Mouse (Mus musculus) limb, embryonic 12.5 days (tissue): ENCODE measurements around the gene Sec16b. TPM values are rescaled to one million over a fixed set of nuclear protein-coding genes. Genes with fewer than 3 reads are reported as not detected.

ENCODE experiments used
- ATAC-seq: fragments of 200-750 bp; cut with Nextera tagmentation; 2 replicates; pipeline ENCODE4 v1.8.0; 2017; ENCODE audit warnings: low read depth, moderate TSS enrichment; ENCODE audit not compliant: insufficient number of reproducible peaks, insufficient read depth, low FRiP score, low TSS enrichment
- H3K27ac ChIP-seq: fragments of 300-500 bp; sonication (generic); 2 replicates; pipeline ENCODE4 v1.5.1; 2016; ENCODE audit warnings: mild to moderate bottlenecking, moderate library complexity
- H3K27me3 ChIP-seq: fragments of 300-500 bp; sonication (generic); 2 replicates; pipeline ENCODE4 v1.6.1; 2016; ENCODE audit warnings: mild to moderate bottlenecking, moderate library complexity
- H3K36me3 ChIP-seq: fragments of 300-500 bp; sonication (generic); 2 replicates; pipeline ENCODE4 v1.6.1; 2016; ENCODE audit warnings: mild to moderate bottlenecking, moderate library complexity
- H3K4me1 ChIP-seq: fragments of 300-500 bp; sonication (generic); replicated peaks from 2 replicates; pipeline ENCODE4 v1.6.1; 2016
- H3K4me2 ChIP-seq: fragments of 300-500 bp; sonication (generic); 2 replicates; pipeline ENCODE4 v1.6.1; 2016; ENCODE audit warnings: mild to moderate bottlenecking, moderate library complexity
- H3K4me3 ChIP-seq: fragments of 300-500 bp; sonication (generic); replicated peaks from 2 replicates; pipeline ENCODE4 v1.5.1; 2016; ENCODE audit warnings: mild to moderate bottlenecking
- H3K9ac ChIP-seq: fragments of 300-500 bp; sonication (generic); replicated peaks from 2 replicates; pipeline ENCODE4 v1.6.1; 2016; ENCODE audit warnings: mild to moderate bottlenecking, moderate library complexity
- H3K9me3 ChIP-seq: fragments of 300-500 bp; sonication (generic); 2 replicates; pipeline ENCODE4 v1.6.1; 2016; ENCODE audit warnings: mild to moderate bottlenecking, moderate library complexity
- WGBS: fragments of 180-500 bp; shearing (Covaris S2); methylation state at CpG from one replicate; pipeline ENCODE4 v1.1.7; 2016; 5-methylcytosine and 5-hydroxymethylcytosine counted together
- polyA plus RNA-seq: library from polyadenylated mRNA; unstranded; fragments of >200 nt; fragmentation: Nextera tagmentation; extraction: Ambion mirVana; gene quantifications from 2 replicates; pipeline ENCODE4 v1.2.1, GENCODE M21; 2016

Sec16b gene
- polyA plus RNA-seq = 1.9 and 2.2 TPM in 2 replicates

DNA sequence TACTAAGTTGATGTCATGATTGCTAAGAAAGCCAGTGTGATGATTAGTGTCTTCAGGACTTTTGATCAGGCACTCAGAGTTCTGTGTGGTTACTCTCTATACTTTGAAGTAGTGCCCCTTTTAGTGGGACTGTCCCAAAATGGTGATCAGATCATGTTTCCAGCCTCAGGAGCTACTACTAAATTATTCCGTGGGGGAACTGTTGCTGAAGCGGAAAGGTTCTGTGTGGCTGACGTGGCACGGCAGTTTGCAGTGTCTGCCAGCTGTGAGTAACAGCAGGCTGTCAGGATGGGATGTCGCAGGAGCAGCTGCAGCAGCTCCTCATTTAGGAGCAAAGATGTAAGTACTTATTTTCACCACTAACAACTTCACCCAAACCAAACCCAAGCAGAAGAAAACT is at the start of gene Sec16b:
Gene Sec16b (plus strand): TSS at position 207 of the 400 bp plus-strand sequence.
- Histone ChIP-seq H3K27me3 (no peaks in the 10 kb centered on the region), H3K4me2 (peak within 1 kb of the TSS; percentile 24), H3K9me3 (no peaks in the 10 kb centered on the region), H3K4me3 (no peak within 1 kb of the TSS), H3K36me3 (no peaks in the 10 kb centered on the region), H3K27ac (no peak within 1 kb of the TSS), H3K4me1 (peaks cover 8% of the 10 kb centered on the region), H3K9ac (no peak within 1 kb of the TSS)
- ATAC-seq = no peak
- 10% methylated on average over 5 of the region's 5 CpGs for WGBS

DNA sequence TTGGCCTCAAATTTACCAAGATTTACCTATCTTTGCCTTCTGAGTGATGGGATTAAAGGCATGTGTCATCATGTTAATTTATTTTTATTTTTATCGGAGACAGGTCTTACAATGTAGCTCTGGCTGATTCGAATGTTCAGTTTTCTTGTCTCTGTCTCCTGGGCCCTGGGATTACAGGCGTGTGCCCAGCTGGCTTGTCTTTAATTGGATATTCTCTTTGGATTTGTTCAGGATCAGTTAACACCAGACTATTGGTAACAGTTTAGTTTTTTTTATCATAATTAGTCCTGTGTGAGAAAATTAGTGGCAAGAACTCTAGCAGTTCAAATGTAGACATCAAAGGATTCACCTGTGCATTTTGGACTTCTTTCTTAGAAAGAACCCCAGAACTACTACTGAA is 48.7 kb upstream of the Sec16b start:
- WGBS = 89% methylated on average over 3 of the region's 3 CpGs
- no peaks in the 10 kb centered on the region for H3K27me3 ChIP-seq
- no peak for ATAC-seq
- peaks cover 11% of the 10 kb centered on the region for H3K4me1 ChIP-seq
- H3K9me3 ChIP-seq = no peaks in the 10 kb centered on the region
- H3K27ac ChIP-seq = no peak overlapping the region
- no peaks in the 10 kb centered on the region for H3K36me3 ChIP-seq
- peak overlapping the region; percentile 66 for H3K4me2 ChIP-seq
- no peak overlapping the region for H3K4me3 ChIP-seq
- no peak overlapping the region for H3K9ac ChIP-seq

DNA sequence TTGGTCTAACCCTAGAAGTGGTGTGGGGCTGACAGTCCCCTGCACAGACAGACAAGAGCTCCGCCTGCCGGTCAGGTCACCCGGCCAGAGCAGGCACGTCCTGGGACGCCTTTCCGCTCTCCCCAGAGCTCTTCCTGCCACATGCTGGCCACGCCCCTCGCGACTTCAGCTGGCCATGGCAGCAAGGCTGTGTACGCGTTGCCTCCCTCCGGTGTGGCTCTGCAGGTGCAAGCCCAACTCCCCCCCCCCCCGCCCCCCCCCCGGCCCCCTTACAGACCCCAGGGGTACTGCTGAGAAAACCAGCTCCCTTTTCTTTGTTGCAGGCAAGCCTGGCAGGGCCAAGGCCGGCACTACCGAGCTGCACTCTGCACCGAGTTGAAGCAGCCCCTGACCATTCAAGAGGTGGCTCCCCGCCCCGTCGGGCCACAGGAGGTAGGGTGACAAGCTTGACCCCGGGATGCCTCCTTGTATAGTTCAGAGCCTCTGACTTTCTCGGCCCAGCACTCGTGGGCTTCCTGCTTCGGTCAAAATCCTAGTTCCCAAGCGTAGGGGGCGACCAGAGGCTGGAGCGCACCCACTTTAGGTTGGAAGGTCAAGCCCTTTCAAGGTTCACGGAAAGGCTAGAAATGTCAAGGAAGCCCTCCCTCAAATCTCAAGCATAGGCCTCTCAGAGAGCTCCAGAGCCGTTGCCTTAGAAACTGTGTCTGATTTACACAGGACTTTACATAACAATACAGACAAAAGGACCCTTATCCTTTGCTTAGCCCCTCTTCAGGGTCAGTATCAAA is 47.9 kb upstream of the Sec16b start, which contains the start of gene Cryzl2:
Gene Cryzl2 (plus strand): TSS at position 157 of the 788 bp plus-strand sequence.
- Histone ChIP-seq H3K9me3 (no peaks in the 10 kb centered on the region), H3K4me3 (peak within 1 kb of the TSS; percentile 41), H3K27ac (0 out of 2 replicates have a peak within 1 kb of the TSS, but pooled peaks have one; percentile 41), H3K9ac (peak within 1 kb of the TSS; percentile 48), H3K36me3 (no peaks in the 10 kb centered on the region), H3K4me1 (peaks cover 8% of the 10 kb centered on the region; the same call in 1 of the 2 replicates), H3K4me2 (peak within 1 kb of the TSS; percentile 66), H3K27me3 (no peaks in the 10 kb centered on the region)
- WGBS = 13% methylated on average over 26 of the region's 29 CpGs
- peak; percentile 89 for ATAC-seq

DNA sequence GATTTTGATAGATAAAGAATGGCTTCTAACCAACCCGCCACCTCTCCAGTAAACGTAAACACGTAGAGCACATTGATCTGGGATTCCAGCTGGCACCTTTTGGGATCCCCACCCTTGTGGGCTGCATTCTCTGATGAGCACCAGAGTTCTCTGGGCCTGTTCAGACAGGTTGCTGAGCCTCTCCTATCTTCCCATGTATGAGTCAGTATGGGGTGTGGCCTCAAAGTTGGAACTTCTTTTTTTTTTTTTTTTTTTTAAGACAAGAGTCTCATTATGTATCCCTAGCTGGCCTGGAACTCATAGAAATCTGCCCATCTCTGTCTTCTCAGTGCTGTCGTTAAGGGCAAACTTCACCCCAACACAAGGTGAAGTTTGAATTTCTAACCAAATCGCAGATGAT is 46.6 kb upstream of the Sec16b start:
- Histone ChIP-seq H3K4me1 (peaks cover 8% of the 10 kb centered on the region; the same call in 1 of the 2 replicates), H3K9me3 (no peaks in the 10 kb centered on the region), H3K9ac (no peak overlapping the region), H3K36me3 (no peaks in the 10 kb centered on the region), H3K4me3 (no peak overlapping the region), H3K27ac (no peak overlapping the region), H3K27me3 (no peaks in the 10 kb centered on the region), H3K4me2 (no peak overlapping the region)
- ATAC-seq = no peak
- 92% methylated on average over 5 of the region's 5 CpGs for WGBS

DNA sequence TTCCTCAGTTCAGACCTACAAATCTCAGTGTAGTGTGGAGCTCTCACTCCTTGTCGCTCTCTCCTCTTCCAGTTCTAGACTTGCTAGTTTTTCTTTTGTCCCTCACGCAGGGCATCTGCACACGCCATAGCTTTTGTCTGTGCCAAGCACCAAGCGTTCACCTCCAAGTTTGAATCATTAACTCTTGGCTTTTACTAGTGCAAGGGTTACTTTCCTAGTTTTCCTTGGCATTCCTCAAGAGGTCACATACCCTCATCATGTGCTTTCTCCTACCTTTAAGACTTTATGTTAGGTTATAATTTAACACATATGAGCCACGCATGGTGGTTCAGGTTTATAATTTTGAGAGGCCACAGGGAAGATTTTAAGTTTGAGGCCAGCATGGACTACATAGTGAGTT is 45.3 kb upstream of the Sec16b start:
- ATAC-seq = no peak
- Histone ChIP-seq H3K9me3 (no peaks in the 10 kb centered on the region), H3K4me1 (peaks cover 8% of the 10 kb centered on the region; the same call in 1 of the 2 replicates), H3K27me3 (no peaks in the 10 kb centered on the region), H3K4me2 (no peak overlapping the region), H3K9ac (no peak overlapping the region), H3K36me3 (no peaks in the 10 kb centered on the region), H3K27ac (no peak overlapping the region), H3K4me3 (no peak overlapping the region)
- WGBS = 95% methylated on average over 5 of the region's 5 CpGs

DNA sequence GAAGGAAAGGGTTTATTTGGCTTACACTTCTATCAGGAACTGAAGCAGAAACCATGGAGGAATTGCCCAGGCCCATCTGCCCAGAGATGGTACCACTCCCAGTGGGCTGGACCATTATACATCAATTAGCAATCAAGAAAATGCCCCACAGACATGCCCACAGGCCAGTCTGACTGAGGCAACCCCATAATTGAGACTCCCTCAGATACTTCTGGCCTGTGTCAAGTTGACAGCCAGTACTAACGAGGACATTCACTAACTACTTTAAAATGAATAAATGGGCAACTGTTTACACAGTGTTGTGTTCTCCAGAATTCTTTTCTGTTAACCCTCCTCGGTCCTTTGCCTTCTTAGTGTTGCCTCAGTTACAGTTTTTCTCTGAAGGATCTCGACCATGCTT is 44.2 kb upstream of the Sec16b start:
- WGBS = 39% methylated on average over 3 of the region's 3 CpGs
- H3K9ac ChIP-seq = no peak overlapping the region
- H3K9me3 ChIP-seq = no peaks in the 10 kb centered on the region
- H3K4me1 ChIP-seq = peaks cover 8% of the 10 kb centered on the region; the same call in 1 of the 2 replicates
- no peak overlapping the region for H3K4me3 ChIP-seq
- H3K4me2 ChIP-seq = no peak overlapping the region
- H3K27ac ChIP-seq = no peak overlapping the region
- no peaks in the 10 kb centered on the region for H3K27me3 ChIP-seq
- H3K36me3 ChIP-seq = no peaks in the 10 kb centered on the region
- ATAC-seq = no peak

DNA sequence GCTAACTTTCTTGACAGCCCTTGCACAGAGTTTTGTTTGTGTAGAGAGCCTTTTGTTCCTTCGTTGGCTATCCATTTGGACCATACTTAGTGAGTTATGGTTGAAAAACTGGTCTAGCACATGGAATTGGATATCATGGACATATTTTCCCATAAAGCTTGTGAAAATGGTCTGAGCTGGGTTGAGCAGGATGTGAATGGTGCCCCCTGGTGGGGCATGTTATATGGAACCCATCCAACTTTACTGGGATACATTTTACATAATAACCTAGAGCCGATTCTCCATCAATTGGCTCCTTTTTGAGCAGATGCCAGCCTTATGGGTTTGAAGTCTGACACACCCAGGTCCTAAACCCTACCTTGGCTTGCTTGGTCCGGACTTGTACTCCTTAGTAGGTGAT is 41.3 kb upstream of the Sec16b start:
- Histone ChIP-seq H3K4me2 (no peak overlapping the region), H3K36me3 (no peaks in the 10 kb centered on the region), H3K4me3 (no peak overlapping the region), H3K27ac (no peak overlapping the region), H3K27me3 (no peaks in the 10 kb centered on the region), H3K9me3 (no peaks in the 10 kb centered on the region), H3K9ac (no peak overlapping the region), H3K4me1 (no peaks in the 10 kb centered on the region)
- 77% methylated on average over 3 of the region's 3 CpGs for WGBS
- ATAC-seq = no peak

DNA sequence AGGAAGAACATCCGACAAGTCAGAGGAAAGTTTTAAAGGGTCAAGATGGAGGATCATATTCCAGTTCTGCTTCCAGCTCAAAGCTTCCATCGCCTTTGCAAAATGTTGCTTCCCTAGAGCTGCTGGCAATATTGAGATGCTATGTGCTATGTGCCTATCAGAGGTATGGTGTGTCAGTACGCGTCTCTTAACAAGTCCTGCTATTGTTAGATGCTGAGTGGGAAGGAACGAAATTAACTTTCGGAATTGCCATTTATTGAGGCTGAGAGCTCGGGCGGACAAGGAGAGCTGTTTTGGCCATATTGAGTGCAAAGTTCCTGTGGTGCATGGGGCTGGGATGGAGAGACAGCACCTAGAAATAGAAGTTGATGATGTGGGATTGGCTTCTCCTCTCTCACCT is 38.7 kb upstream of the Sec16b start:
- no peak overlapping the region for H3K4me3 ChIP-seq
- H3K27me3 ChIP-seq = no peaks in the 10 kb centered on the region
- H3K4me1 ChIP-seq = peaks cover 4% of the 10 kb centered on the region; the same call in 1 of the 2 replicates
- WGBS = 91% methylated on average over 8 of the region's 8 CpGs
- H3K9ac ChIP-seq = no peak overlapping the region
- no peaks in the 10 kb centered on the region for H3K36me3 ChIP-seq
- no peaks in the 10 kb centered on the region for H3K9me3 ChIP-seq
- H3K4me2 ChIP-seq = no peak overlapping the region
- no peak for ATAC-seq
- H3K27ac ChIP-seq = no peak overlapping the region

DNA sequence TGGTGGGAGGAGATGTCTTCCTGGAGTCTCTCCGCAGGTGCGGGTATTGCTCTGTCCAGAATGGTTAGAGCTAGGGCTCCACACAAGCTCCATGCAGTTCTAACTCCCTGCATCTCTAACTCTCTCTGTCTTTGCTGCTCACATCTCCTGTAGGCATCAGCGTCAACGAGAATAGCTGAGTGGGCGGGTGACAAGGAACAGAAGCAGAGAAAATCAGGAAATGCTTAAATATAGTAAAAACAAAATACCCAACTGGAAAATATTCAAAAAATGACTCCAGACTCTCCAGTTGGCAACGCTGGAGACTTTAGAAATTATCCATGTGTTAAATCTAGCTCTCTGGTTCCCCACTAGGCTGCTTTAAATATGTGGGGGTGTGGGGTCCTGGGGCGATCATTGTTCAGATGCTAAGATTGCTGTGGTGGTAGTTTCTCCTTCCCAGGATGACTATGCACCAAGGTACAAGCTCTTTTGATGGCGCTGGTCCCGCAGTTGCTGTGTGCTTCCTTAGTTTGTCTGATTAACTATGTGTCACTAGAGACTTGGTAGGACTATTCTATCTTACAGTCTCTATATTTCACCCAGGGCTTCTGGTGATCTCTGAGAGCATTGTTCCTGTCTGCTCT is 35.7 kb upstream of the Sec16b start:
- WGBS = 95% methylated on average over 9 of the region's 9 CpGs
- no peak overlapping the region for H3K27ac ChIP-seq
- H3K36me3 ChIP-seq = no peaks in the 10 kb centered on the region
- H3K27me3 ChIP-seq = no peaks in the 10 kb centered on the region
- H3K9me3 ChIP-seq = no peaks in the 10 kb centered on the region
- H3K9ac ChIP-seq = no peak overlapping the region
- no peak for ATAC-seq
- no peak overlapping the region for H3K4me2 ChIP-seq
- peaks cover 4% of the 10 kb centered on the region; the same call in 1 of the 2 replicates for H3K4me1 ChIP-seq
- no peak overlapping the region for H3K4me3 ChIP-seq

DNA sequence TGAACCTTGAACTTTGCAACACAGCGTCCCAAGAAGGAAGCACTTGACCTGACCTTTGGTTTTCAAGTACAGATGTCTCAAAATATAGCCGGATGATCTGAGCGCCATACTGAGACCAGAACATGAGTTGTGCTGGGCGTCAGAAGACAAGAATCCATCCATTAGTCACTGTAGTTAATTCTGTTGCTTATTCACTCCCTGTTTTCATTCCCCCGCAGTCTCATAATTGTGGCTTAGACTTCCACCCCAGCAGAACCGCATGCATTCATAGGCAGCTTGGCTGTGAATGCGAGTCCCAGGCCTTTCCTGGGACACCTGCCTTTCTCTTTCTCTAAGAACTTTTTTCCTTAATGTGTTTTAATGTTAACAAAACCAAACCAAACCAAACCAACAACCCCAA is 33.8 kb upstream of the Sec16b start:
- no peaks in the 10 kb centered on the region for H3K36me3 ChIP-seq
- ATAC-seq = no peak
- no peaks in the 10 kb centered on the region for H3K9me3 ChIP-seq
- no peak overlapping the region for H3K9ac ChIP-seq
- no peak overlapping the region for H3K4me3 ChIP-seq
- no peak overlapping the region for H3K4me2 ChIP-seq
- H3K27me3 ChIP-seq = no peaks in the 10 kb centered on the region
- H3K4me1 ChIP-seq = peaks cover 4% of the 10 kb centered on the region; the same call in 1 of the 2 replicates
- WGBS = 92% methylated on average over 7 of the region's 7 CpGs
- no peak overlapping the region for H3K27ac ChIP-seq

DNA sequence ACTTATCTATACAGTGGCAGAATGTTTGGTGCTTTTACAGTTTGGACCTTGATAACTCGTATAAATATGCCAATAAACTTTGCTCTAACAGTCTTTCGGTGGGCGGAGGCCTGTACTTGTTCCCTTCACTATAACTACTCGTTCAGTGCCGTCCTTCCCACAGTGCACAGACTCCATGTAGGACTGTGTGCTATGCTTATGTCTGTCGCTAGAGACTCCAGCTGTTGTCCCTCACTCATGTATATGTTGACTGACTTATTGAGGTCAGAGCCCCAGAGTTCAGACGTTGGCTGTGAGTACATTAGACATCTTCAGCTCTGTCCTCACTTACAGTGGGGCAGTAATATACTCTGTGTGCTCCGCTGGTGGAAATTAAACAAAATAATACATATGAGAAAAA is 31.7 kb upstream of the Sec16b start:
- WGBS = 92% methylated on average over 8 of the region's 8 CpGs
- no peaks in the 10 kb centered on the region for H3K36me3 ChIP-seq
- H3K4me1 ChIP-seq = peaks cover 4% of the 10 kb centered on the region; the same call in 1 of the 2 replicates
- no peak overlapping the region for H3K4me3 ChIP-seq
- no peak overlapping the region for H3K27ac ChIP-seq
- H3K27me3 ChIP-seq = no peaks in the 10 kb centered on the region
- H3K4me2 ChIP-seq = no peak overlapping the region
- H3K9me3 ChIP-seq = no peaks in the 10 kb centered on the region
- no peak overlapping the region for H3K9ac ChIP-seq
- no peak for ATAC-seq
